Mouse (Mus musculus) small intestine, adult 2 months (tissue): Measurements from ENCODE around the gene Scn2b. TPM values are rescaled to one million over a fixed set of nuclear protein-coding genes. Genes with fewer than 3 reads are reported as not detected.

Experiments used
- H3K27ac ChIP-seq: fragments of 200-500 bp; 2 replicates; pipeline ENCODE4 v1.5.1; 2012; ENCODE audit warnings: low read depth, low read length, control low read depth, inconsistent platforms; ENCODE audit not compliant: insufficient read depth
- H3K27me3 ChIP-seq: fragments of 200-500 bp; 2 replicates; pipeline ENCODE4 v1.6.1; 2012; ENCODE audit warnings: mild to moderate bottlenecking, moderate library complexity, low read length, inconsistent platforms; ENCODE audit not compliant: control insufficient read depth, insufficient read depth
- H3K36me3 ChIP-seq: fragments of 200-500 bp; 2 replicates; pipeline ENCODE4 v1.6.1; 2012; ENCODE audit warnings: mild to moderate bottlenecking, low read length, control low read depth, inconsistent platforms; ENCODE audit not compliant: control insufficient read depth, insufficient read depth
- H3K4me1 ChIP-seq: fragments of 200-500 bp; 2 replicates; pipeline ENCODE4 v1.6.1; 2012; ENCODE audit warnings: low read length, inconsistent platforms, mixed read lengths; ENCODE audit not compliant: control insufficient read depth, insufficient read depth, insufficient read length
- H3K4me3 ChIP-seq: fragments of 200-500 bp; 2 replicates; pipeline ENCODE4 v1.5.1; 2012; ENCODE audit warnings: low read depth, mild to moderate bottlenecking, control low read depth, inconsistent platforms, low read length, moderate library complexity
- CTCF ChIP-seq: fragments of 200-500 bp; IDR thresholded peaks from 2 replicates; pipeline ENCODE4 v1.5.1; 2012; ENCODE audit warnings: low read depth, mild to moderate bottlenecking, control low read depth, inconsistent platforms, low read length, moderate library complexity, mixed read lengths; ENCODE audit not compliant: insufficient replicate concordance, insufficient read length; ENCODE audit errors: extremely low read depth
- POLR2A ChIP-seq: fragments of 200-500 bp; IDR thresholded peaks from 2 replicates; pipeline ENCODE4 v1.6.1; 2012; ENCODE audit warnings: low read depth, mild to moderate bottlenecking, control low read depth, inconsistent platforms, low read length, moderate library complexity
- WGBS: fragments of 180-500 bp; shearing (Covaris S2); methylation state at CpG from one replicate; pipeline ENCODE4 v1.1.7; 2018; 5-methylcytosine and 5-hydroxymethylcytosine counted together
- polyA plus RNA-seq: library from polyadenylated mRNA; depleted of rRNA; stranded (reverse); fragments of >200 nt; gene quantifications from 2 replicates; pipeline ENCODE4 v1.2.3, GENCODE M21; 2012; rRNA removed

Gene Scn2b
- 0.27 and 0.98 TPM in 2 replicates for polyA plus RNA-seq

DNA sequence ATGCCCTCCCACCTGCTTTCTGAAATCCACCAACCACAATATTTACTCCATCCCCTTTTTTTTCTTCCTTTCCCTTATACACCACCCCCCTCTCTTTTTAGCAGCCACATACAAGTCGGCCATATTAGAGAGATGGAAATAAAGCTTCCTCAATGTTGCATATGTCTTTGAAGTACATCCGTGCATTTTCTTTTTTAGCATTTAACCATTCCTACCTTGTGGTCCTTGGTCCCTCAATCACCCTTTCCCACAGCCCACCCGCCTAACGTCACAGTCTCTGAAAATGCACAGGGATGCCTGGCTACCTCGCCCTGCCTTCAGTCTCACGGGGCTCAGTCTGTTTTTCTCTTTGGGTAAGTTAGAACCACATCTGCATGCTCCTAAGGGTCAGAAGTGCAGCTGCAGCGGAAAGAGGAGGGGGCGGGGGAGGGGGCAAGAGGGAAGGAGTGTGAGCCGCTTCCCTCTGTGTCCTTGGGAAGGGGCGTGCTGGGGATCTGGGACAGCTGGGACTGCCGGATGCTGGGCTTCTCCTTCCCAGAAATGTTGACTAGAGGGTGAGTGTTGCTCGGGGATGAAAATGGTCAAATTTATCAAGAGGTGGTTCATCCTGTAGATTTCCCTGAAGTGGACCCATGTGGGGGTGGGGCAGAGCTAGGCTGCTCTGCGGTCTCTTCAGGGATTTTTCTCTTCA is at the start of gene Scn2b:
TSS of gene Scn2b (plus strand) at position 42 of the 691 bp plus-strand sequence.
- H3K27me3 ChIP-seq, result no peaks in the 10 kb centered on the region
- H3K4me3 ChIP-seq, result peak within 1 kb of the TSS; percentile 30
- H3K36me3 ChIP-seq, result no peaks in the 10 kb centered on the region
- peak within 1 kb of the TSS; percentile 75 for H3K27ac ChIP-seq
- H3K4me1 ChIP-seq, result peaks cover 24% of the 10 kb centered on the region
- WGBS, result 39% methylated on average over 13 of the region's 13 CpGs
- TF ChIP-seq POLR2A, result no peak
- TF ChIP-seq CTCF, result no peak

DNA sequence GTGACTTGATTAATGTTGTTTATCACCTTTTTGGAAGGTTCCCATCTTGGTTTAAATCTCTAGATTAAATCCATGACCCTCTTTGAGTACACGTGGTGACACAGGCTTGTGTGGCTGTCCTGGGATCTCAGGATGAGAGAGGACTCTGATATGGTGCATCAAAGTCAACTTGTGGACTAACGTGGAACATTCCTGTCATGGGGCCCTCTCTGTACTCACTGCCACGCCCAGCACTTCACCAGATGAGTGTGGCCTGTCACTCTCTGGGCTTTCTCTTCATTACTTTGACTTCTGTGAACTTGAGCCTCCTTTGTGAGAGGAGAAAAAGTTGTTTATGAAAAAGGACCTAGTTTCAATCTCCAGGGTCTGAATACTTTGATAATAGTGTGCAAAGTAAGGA is 45.8 kb upstream of the Scn2b start:
- Histone ChIP-seq H3K4me1 (no peaks in the 10 kb centered on the region), H3K27me3 (no peaks in the 10 kb centered on the region), H3K36me3 (peaks cover 24% of the 10 kb centered on the region), H3K27ac (no peak overlapping the region), H3K4me3 (no peak overlapping the region)
- WGBS, result 53% methylated on average over 3 of the region's 3 CpGs
- TF ChIP-seq CTCF (no peak), POLR2A (no peak)

DNA sequence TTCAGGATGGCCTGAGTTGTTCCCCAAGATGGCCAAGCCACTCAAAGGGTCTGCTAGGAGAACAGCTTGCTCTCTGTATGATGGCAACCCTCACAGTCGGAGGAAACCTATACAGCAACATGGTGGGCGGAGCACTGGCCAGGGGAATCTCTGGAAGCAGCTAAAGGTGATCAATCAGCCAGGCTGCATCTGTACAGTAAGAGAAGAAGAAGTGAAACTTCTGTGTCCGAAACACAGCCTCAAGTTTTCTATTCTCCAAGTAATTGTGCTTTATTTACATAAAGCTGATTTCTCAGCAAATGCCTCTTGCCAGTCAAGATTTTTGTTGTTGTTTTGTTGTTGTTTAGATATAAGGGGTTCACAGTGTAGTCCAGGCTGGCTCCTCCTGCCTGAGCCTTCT is 39.7 kb upstream of the Scn2b start:
- no peak for TF ChIP-seq POLR2A
- TF ChIP-seq CTCF, result no peak
- 60% methylated on average over 3 of the region's 3 CpGs for WGBS
- Histone ChIP-seq H3K36me3 (peaks cover 4% of the 10 kb centered on the region), H3K27ac (no peak overlapping the region), H3K4me3 (no peak overlapping the region), H3K4me1 (peaks cover 5% of the 10 kb centered on the region; the same call in 1 of the 2 replicates), H3K27me3 (no peaks in the 10 kb centered on the region)

DNA sequence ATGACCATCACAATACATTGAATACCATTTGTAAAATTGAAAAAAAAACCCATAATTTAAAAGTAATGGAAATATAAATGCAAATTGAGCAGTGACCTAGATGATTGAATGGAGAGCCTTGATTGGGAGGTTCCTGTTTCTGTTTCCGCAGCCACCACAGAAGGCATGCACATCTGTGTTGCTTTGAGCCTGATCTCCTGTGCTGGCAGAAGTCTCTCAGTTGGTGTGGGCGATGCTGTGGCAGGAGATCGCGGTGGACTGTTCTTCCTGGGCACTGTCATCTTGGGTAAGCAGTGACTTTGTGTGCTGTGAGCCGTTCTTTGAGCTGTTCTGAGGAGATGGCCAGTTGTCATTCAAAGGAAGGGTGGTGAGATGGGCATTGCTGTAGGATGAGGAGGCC is 38.6 kb upstream of the Scn2b start, which contains the start of gene Jaml:
TSS of gene Jaml (plus strand) at position 173 of the 400 bp plus-strand sequence.
- H3K27me3 ChIP-seq, result no peaks in the 10 kb centered on the region
- 83% methylated on average over 5 of the region's 5 CpGs for WGBS
- peaks cover 4% of the 10 kb centered on the region for H3K36me3 ChIP-seq
- peak within 1 kb of the TSS; percentile 45 for H3K4me3 ChIP-seq
- peaks cover 5% of the 10 kb centered on the region; the same call in 1 of the 2 replicates for H3K4me1 ChIP-seq
- H3K27ac ChIP-seq, result peak within 1 kb of the TSS; percentile 39; the same call in 1 of the 2 replicates
- no peak for TF ChIP-seq CTCF
- TF ChIP-seq POLR2A, result no peak

- no peaks in the 10 kb centered on the region for H3K36me3 ChIP-seq
- no peaks in the 10 kb centered on the region for H3K27me3 ChIP-seq
- no peak overlapping the region for H3K27ac ChIP-seq
- WGBS, result 91% methylated on average over 3 of the region's 3 CpGs
- TF ChIP-seq CTCF (no peak), POLR2A (no peak)
- peaks cover 5% of the 10 kb centered on the region; the same call in 1 of the 2 replicates for H3K4me1 ChIP-seq
- no peak overlapping the region for H3K4me3 ChIP-seq
Observed at GRCm38 (mm10) chr9:45083132-45083531, 34.5 kb upstream of the Scn2b start.

DNA sequence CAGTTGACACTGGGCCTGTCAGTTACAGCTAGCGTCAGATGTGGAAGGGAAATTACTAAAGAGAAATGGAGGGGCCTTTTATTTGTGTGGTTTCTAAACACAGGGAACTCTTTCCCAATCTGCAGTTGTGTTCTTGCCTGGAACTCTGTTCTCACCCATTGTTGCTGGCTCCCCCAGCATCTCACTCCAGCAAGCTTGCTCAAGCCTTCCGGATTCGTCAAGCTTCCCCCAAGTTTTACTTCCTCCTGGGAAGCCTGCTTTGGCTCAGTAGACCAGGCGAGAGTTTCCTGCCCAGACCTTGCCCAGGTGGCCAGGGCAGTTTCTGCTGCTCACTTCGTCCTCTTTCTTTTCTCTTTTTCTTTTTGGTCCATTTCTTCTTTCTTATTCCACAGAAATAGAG is 33.0 kb upstream of the Scn2b start:
- H3K27me3 ChIP-seq, result no peaks in the 10 kb centered on the region
- 0 out of 2 replicates have a peak, but pooled peaks cover 1% of the 10 kb centered on the region for H3K36me3 ChIP-seq
- H3K27ac ChIP-seq, result 0 out of 2 replicates have a peak overlapping the region, but pooled peaks have one; percentile 8
- WGBS, result 71% methylated on average over 5 of the region's 5 CpGs
- TF ChIP-seq CTCF (no peak), POLR2A (no peak)
- no peaks in the 10 kb centered on the region for H3K4me1 ChIP-seq
- H3K4me3 ChIP-seq, result no peak overlapping the region
